Mouse (Mus musculus) thymus, postnatal 10 days (tissue): ENCODE results near the gene Tmbim4.
A peak's percentile ranks its signal among the peaks of the same experiment; 100 is the strongest.

Source experiments
- DNase-seq, 2 experiments: peaks; one replicate each; pipeline ENCODE4 v3.0.0; 2021; ENCODE audit warnings: low spot score in 2 of 2

The Tmbim4 gene

GRCm38 (mm10) chr10:120201131-120201921 is at the start of gene Tmbim4:
Tmbim4 (plus strand) TSS chr10:120201590.
- DNase-seq: peak; percentile 37 to 40

GRCm38 (mm10) chr10:120151672-120152071 is 49.7 kb upstream of the Tmbim4 start:
- DNase-seq: no peak

- DNase-seq: no peak
These were observed 47.5 kb upstream of the Tmbim4 start for GRCm38 (mm10) chr10:120153911-120154310.

GRCm38 (mm10) chr10:120160533-120160932 is 40.9 kb upstream of the Tmbim4 start:
- no peak for DNase-seq

DNA sequence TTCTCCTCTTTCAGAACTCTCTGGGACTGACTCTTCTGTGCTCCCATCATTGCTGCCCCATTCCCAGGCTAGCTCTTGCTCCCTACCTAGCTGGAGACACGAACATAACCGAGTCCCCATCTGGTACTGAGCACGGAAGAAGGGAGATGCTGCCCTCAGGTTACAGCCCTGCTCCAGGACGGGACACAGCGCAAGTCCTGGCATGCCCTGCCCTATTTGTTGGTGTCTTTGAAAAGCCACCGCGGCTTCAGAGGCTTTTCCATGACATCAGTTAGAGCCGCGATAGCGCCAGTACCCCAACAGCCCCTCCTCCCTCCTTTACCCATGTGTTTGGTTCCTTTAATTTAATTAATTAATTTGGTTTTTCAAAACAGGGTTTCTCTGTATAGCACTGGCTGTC is 38.5 kb upstream of the Tmbim4 start:
- no peak for DNase-seq

DNA sequence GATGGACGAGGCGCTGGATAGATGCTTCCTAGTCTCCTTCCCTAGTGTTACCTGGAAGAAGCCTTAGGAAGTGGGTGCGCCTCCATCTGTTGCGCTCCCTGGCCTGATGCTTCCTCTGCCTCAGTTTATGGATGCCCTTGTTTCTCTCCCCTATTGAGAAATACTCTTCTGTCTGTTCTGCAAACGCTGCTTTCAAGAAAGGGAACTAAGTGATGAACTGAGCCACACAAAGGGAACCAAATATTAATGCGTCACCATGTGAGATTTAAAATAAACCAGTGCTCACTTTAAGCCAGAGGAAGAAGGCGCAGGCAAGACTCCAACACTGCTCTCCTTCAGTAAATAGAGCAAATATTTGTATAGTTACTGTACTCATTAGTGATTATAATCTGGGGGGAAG is 37.9 kb upstream of the Tmbim4 start:
- DNase-seq: no peak

GRCm38 (mm10) chr10:120164931-120165792 is 36.2 kb upstream of the Tmbim4 start:
- no peak for DNase-seq

- DNase-seq: no peak
These were observed 35.4 kb upstream of the Tmbim4 start for GRCm38 (mm10) chr10:120165793-120166503.

DNA sequence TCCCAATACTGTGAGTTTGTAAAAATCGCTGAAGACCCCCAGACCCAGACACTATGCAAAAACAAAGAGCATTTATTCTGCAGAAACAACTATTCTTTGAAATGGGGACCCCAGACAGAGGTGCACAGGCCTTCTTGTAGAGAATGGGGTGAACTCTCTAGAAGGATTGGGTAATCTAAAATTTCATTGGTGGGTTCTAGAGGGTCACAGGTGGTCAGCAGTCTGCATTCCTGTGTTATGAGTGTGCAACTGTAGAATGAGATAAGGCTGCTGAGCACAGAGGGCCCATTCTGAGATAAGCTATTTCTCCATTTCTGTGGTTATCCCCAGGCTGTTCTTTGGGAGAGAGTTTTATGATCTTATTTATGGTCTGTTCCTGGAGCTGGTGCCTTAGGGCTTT is 33.3 kb upstream of the Tmbim4 start:
- DNase-seq: no peak

DNA sequence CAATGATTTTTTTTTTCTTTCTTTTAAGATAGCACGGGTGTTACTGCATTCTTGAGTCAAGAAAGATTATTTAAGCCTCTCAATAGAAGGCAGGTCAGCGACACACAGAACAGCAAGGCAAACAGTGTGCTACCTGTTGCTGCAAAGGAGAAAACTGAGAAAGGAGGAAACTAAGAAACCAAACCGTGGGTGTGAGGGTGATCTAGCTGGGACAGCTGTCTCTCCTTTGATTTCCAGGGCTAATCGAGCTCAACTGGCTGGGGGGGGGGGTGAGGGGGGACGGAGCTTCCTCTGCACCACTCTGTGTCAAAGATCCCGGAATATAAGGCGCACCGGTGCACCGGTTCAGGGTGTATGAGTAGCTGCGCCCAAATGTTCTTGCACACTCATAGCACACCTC is 32.3 kb upstream of the Tmbim4 start:
- DNase-seq: no peak

- DNase-seq: no peak
These were observed 31.5 kb upstream of the Tmbim4 start for GRCm38 (mm10) chr10:120169841-120170240.

GRCm38 (mm10) chr10:120170277-120170676 is 31.1 kb upstream of the Tmbim4 start:
- no peak for DNase-seq

DNA sequence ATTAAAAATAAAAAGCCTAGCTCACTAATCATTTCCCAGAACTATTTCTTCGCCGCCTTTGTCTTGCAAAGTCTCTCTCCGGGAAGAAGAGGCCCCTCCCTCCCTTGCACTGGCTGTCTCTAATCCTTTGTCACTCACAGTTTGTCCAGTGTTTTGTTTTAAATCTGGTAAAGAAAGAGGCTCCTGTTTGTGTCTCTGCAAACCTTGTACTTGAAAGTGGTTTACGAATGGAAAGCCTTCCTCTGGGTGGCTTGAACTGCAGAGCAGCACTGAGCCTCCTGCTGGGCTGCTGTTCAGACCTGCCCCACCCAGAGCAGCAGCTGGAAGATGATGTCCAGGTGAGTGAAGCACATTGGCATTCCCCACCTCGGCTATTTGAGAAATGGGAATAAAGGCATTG is 30.1 kb upstream of the Tmbim4 start:
- no peak for DNase-seq

DNA sequence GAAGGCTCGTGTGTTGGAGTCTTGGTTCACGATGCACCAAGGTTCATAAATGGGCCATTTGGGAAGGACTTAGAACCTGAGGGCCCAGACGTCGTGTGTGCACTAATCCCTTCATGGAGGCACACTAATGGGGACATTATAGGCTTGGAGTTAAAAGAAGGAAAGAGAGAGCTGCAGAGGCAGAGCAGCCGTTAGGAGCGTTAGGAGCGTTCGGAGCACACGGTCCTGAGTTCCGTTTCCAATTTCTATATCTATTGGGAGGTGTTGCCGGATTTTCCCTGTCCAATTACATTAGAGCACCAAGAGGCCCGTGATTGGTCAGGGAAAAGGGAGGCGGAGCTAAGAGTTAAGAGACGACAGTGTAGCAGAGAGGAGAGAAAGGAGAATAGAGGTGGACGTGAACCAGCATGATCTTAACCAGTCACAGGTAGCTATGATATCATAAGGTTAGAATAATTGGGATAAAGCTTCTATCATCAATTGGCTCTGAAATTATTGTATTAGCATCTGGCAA is 27.1 kb upstream of the Tmbim4 start:
- no peak for DNase-seq

DNA sequence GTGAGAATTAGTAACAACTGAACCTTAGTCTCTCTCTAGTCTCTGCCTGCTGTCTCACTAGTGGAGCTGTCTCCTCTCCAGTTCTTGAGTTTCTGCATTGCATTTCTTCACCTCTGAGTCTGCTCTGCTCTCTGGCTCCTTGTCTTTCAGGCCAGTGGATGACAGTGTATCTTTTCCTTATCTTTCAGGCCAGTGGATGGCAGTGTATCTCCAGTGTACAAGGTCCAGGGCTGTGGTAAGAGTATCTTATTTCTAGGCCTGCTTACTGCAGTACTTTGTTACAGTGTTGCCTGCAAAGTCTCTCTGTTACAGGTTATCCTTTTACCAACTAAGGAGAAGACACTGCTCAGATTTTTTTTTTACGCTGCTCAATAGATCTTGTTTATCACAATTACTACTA is 18.5 kb upstream of the Tmbim4 start:
- no peak for DNase-seq

DNA sequence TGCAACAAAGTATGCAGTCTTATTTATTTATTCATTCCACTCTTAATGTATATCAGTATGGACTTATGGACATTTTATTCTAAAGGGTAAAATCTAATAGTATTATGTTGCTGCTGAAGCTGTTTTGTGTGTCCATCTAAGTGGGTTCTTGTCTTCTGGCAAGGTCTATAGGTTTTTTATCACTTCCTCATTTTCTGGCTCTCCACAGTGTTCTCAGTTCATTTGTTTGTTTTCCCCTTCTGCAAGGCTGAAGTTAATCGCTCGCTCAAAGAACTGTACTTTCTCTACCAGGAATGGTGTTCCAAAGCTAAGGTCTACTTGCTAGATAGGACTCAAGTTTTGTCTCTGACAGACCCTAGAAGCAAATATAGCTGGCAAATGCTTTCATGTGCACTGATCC is 18.0 kb upstream of the Tmbim4 start:
- DNase-seq: no peak

GRCm38 (mm10) chr10:120188513-120188912 is 12.9 kb upstream of the Tmbim4 start:
- no peak for DNase-seq

DNA sequence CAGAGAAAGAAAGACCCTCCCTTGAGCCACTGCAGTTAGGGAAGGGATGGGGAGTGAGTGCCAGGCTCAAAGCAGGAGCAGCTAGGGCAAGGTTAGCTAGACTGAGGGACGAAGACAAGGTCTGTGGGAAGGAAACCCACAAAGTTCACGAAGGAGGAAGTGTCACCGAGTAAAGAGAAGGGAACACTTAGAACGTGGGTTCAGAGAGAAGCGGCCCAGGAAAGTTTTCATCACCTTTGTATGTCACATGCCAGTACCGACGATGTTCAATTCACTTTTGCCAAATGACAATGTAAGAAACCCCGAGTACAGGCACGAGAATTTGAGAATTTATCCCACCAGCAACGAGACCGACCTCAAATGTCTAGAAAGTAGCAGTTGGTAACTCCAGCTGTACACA is 12.1 kb upstream of the Tmbim4 start:
- DNase-seq: no peak

- DNase-seq: no peak
These were observed 11.6 kb upstream of the Tmbim4 start for GRCm38 (mm10) chr10:120189782-120190181.

DNA sequence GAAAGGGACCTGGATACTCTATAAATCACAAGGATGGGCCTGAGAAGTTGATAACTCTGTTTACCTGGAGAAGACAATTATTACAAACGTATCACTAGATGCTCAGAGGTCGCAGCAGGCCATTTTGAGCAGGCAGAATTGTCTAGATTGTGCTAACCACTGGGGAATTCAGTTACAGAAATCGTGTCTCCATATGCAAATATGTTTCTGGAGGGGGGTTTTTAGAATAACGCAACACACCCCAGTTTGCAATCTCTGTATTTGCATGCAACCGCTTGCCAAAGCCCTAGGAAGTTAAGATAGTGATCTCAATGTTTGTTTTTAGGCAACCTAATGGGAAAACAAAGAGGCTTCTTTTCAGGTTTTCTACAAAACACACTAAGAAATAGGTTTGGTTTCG is 10.2 kb upstream of the Tmbim4 start:
- no peak for DNase-seq

- DNase-seq: no peak
These were observed 9.1 kb upstream of the Tmbim4 start for GRCm38 (mm10) chr10:120192278-120192677.

- peak in 1 of 2 experiments; percentile 14 for DNase-seq
These were observed 8.1 kb upstream of the Tmbim4 start for GRCm38 (mm10) chr10:120193255-120193654.
